Mouse (Mus musculus) bone marrow macrophage, adult 2 months (primary cell): ENCODE results near the gene Bag5.

Experiments
- CTCF ChIP-seq: IDR thresholded peaks from 2 replicates; pipeline ENCODE4 v1.5.1; 2012; ENCODE audit warnings: low read depth, mild to moderate bottlenecking, low read length, moderate library complexity
- POLR2A ChIP-seq: IDR thresholded peaks from 2 replicates; pipeline ENCODE4 v1.6.1; 2012; ENCODE audit warnings: mild to moderate bottlenecking, low read depth, low read length, borderline replicate concordance

DNA sequence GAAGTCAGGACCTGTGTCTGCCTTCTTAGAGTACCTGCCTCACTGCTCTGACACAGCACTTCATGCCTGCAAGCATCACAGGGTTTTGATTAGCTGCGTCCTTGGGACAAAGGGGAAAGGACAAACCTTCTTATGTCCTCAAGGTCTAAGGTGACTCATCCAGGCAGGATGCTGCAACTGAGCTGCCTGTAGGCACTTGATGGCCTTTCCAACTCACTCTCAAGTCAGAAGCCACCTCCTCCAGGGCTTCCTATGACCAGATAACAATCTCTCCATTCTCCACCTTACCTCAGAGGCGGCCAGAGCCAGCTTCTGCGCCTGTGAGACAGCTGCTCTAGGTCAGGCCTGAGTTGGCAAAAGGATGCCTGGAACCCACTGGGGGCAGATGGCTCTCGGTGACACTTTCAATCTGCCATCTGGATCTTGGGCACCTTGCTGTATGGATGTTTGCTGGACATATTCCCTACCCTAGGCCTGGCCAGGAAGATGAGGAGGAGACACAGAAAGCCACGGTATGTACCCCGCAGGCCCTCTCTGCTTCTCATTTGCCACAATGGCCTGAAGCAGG lies 14.6 kb downstream of the Bag5 start:
- TF ChIP-seq POLR2A (no peak), CTCF (no peak)
